Mouse (Mus musculus) erythroblast, embryonic 14.5 days (primary cell): Measurements from ENCODE around the gene Ddah1.

ENCODE experiments used
- GATA1 ChIP-seq: IDR thresholded peaks from 2 replicates; pipeline ENCODE4 v1.6.1; 2012; ENCODE audit warnings: low read length, inconsistent platforms, mixed read lengths
- TAL1 ChIP-seq: IDR thresholded peaks from 3 replicates; pipeline ENCODE4 v1.6.1; 2012; ENCODE audit warnings: low read length, inconsistent platforms, mixed read lengths

DNA sequence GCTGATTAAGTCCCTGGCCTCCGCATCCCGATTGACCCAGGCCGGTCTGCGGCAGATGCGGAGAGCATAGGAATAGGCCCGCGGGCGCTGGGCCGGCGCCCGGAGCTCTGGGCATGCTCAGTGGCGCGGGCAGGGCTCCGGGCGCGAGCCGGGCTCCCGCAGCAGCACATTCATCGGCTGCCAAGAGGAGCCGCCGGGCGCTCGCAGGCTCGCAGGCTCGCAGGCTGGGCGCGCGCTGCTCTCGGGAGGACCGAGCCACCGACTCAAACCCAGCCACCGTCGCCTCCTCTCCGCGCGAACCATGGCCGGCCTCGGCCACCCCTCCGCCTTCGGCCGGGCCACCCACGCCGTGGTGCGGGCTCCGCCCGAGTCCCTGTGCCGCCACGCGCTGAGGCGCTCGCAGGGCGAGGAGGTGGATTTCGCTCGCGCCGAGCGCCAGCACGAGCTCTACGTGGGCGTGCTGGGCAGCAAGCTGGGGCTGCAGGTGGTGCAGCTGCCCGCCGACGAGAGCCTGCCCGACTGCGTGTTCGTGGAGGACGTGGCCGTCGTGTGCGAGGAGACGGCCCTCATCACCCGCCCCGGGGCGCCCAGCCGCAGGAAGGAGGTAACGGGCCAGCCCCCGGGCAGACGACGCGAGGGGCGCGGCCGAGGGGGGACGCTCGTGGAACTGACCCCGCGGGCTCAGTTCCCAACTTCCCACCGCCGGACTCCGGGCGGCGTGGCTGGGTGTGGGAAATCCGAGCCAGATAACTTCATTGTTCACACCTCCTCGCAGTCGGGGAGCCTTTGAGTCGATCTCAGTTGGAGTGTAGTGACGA lies at the start of gene Ddah1:
- TF ChIP-seq TAL1 (no peak), GATA1 (no peak)
